Mouse (Mus musculus) embryo, embryonic 9.5 days (tissue): ENCODE data around the gene Mien1.

ENCODE experiments used
- DNase-seq: peaks from one replicate; pipeline ENCODE4 v3.0.0-alpha.2; 2017; ENCODE audit errors: extremely low spot score

Gene Mien1

GRCm38 (mm10) chr11:98428436-98428835 lies 10.4 kb downstream of the Mien1 start:
- DNase-seq: no peak

- DNase-seq: no peak
These were observed 12.2 kb downstream of the Mien1 start for GRCm38 (mm10) chr11:98426592-98426991.

- DNase-seq: no peak
These were observed 19.7 kb downstream of the Mien1 start for GRCm38 (mm10) chr11:98418939-98419547.

- no peak for DNase-seq
These were observed 20.5 kb downstream of the Mien1 start for GRCm38 (mm10) chr11:98418273-98418672.

DNA sequence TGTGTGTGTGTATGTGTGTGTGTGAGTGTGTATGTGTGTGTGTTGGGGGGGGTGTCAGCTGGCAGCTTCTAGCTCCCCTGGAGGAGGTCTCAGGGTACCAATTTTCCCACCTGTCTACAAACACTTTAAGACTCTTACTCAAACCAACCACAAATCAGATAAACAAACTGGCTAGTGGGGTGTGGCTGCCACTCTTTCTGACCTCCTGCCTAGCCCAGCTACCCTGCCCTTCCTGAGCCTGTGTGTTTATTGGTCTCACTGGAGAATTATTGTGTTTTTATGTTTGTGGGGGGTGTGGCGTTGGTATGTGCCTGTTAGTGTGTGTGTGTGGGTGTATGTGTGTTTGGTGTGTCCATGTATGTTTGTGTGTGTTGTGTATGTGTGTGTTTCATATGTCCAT lies 21.7 kb downstream of the Mien1 start:
- no peak for DNase-seq

- DNase-seq: no peak
These were observed 24.6 kb downstream of the Mien1 start for GRCm38 (mm10) chr11:98414162-98414561.

- no peak for DNase-seq
These were observed 25.1 kb downstream of the Mien1 start for GRCm38 (mm10) chr11:98413731-98414130.

DNA sequence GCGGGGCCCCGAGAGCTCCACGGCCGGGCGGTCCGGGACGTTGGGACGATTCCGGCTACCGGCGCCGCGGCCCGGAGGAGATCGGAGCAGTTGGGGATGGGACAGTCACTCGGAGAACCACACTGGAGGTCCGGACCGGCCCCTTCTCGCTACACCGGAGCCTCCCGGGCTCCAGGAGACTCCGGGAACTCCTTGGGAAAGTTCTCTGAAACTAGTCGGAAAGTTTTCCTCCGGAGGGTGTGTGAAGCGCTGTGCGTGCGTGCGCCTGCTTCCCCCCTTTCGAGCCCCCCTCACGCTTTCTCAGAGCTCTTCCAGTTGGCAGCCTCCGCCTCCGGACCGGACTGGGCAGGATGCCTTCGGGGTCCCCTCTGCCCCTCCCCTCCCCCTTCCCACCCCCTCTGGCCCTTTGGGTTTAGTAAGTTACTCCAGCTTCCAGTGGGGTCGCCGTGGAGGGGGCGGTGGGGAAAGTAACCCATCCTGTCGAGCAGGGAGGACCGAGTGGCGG lies 25.9 kb downstream of the Mien1 start:
- peak; percentile 69 for DNase-seq

DNA sequence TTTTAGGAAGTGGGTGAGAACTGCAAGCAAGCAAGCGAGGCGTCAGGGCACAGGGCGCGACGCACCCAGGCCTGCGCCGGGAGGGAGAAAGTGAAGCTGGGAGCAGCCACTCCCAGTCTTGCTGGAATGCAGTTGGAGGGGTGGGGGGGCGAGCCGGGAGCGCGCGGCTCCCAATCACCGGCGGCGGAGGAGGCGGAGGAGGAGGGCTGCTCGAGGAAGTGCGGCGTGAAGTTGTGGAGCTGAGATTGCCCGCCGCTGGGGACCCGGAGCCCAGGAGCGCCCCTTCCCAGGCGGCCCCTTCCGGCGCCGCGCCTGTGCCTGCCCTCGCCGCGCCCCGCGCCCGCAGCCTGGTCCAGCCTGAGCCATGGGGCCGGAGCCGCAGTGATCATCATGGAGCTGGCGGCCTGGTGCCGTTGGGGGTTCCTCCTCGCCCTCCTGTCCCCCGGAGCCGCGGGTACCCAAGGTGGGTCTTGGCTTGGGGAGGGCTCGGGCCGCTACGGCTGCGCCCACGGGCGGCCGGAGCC lies 26.5 kb downstream of the Mien1 start, which contains the start of gene Erbb2:
Gene Erbb2 (plus strand): TSS at position 198 of the 524 bp plus-strand sequence.
- DNase-seq: peak; percentile 87

DNA sequence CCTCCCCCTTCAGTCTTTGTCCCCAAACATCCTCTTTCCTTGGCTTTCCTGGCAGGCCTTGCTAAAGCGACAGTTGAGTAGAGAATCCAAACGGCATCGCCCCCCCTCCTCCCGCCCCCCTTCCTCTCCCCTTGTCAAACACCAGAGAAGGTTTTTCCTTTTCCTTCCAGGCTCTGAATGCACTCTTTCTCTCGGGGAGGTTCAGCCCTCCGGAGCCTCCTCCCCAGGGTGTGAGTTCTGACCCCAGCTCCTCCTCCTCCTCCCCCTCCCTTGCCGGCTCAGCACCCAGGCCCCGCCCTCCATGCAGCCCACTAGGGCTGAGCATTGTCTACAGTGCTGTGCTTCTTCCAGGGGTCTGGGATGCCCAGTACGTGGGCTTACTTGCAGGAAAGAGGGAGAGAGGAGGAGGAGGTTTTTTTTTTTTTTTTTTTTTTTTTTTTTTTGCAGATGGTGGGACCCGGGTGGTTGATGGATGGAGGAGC lies 29.4 kb downstream of the Mien1 start:
- DNase-seq: peak; percentile 62

DNA sequence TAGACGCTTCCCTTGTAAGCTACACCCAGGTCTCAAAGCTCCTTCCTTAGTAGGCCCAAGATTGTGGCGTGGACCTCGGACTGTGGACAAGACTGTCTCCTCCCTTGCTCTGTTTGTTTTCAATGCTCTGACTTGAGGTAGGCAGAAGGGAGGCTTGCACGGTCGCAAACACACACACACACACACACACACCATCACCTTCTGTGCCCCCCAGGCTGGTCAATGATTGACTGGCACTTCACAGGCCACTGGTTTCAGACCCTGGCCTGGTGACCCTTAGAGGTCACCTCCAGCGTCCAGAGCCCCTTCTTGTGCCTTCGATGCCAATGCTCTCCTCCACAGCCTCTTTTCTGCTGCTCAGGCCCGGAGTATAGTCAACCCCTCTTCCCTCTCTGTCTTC lies 29.9 kb downstream of the Mien1 start:
- no peak for DNase-seq

DNA sequence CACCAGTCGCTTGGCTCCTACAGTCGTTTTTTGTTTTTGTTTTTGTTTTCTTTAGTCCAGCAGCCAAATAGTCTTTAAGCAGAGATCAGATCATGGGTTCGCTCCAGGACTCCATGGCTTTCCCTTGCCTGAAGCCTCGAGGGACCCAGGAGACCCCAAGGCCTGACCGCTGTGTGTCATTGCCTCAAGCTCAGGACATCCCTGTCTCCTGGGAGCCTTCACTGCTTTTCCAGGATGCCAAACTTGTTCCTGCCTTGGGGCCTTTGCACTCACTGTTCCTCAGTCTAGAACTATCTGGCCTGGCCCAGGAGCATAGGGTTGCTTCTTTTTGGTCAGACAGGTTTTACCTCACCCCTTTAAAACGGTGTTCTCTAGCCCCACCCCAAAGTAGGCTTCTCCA lies 32.2 kb downstream of the Mien1 start:
- no peak for DNase-seq

DNA sequence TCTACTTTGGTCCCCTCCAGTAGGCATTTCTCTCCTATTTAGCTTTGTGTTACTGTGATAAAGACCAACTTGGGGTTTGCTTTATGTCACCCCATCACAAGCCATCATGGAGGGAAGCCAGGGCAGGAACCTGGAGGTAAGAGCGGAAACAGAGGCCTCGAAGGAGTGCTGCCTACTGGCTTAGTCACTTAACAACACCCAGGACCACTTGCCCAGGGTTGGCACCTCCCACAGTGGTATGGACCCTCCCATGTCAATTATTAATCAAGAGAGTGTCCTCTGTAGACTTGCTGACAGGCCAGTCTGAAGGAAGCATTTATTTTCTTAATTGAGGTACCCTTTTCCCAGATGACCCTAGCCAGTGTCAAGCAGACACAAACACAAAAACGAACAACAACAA lies 38.0 kb downstream of the Mien1 start:
- no peak for DNase-seq

DNA sequence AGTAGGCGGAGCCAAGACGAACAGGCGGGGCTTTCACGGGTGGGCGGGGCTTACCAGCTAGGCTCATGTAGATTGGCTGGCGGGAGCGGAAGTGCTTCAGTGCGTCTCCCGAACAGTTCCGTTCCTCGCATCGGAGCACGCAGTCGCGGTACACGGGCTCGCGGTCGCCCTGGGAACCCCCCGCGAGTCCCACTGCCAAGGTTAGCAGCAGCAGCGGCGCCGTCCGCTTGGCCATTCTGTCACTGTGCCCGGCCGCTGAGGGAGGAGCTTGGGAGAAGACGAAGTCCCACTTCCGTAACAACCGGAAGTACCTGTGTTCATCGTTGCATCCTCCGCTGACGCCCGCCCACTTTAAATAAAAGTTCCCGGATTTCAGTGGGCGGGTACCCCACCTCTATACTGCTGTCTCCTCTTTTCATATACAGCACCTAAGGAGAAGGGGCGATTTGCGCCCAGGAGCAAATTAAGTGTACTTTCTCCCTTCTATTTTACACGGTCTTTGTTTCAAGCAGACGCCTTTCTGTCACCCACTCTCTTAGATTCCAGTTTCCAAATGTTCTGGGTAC lies 38.5 kb downstream of the Mien1 start, which contains the start of gene Pgap3:
Gene Pgap3 (minus strand): TSS at position 330 of the 566 bp plus-strand sequence.
- peak; percentile 93 for DNase-seq

GRCm38 (mm10) chr11:98397946-98398345 lies 40.8 kb downstream of the Mien1 start:
- no peak for DNase-seq

DNA sequence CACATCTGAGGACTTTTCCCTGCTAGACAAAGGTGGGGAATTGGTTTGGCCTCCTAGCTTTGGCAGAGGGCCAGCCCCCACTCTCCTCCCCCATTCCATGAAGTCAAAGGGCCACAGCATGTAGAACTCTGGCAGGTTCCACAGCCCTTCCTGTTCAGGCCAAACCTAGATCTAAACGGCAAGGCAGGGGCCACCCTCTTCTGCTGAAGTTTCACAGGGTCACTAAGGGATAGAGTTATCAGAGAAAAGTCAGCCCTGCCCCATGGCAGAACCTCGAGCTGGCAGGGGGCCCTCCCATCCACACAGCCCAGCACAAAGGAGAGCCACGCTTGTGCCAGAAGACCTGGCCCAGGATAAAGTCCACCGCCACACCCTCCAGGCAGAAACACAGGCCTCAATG lies 43.8 kb downstream of the Mien1 start:
- DNase-seq: no peak

GRCm38 (mm10) chr11:98394301-98394700 lies 44.5 kb downstream of the Mien1 start:
- no peak for DNase-seq

- DNase-seq: no peak
These were observed 45.5 kb downstream of the Mien1 start for GRCm38 (mm10) chr11:98393317-98393716.

DNA sequence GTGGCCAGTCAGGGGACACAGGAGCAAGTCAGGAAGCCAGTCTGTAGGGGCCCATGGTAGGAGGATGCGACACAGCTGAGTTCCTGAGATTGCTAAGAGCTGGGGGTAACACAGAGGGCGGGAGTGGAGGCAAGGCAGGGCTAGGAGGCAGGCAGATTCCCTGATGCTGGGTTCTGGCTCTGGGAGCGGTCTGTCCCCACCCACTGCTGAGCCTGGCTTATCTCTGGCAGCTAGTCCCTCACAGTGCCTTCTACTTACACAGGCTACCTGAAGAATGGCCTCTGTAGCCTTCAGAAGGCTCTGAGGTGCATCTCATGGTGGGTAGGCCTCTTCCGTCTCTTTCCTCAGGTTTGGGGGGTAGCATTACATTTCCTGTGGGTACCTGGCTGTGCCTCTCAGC lies 46.1 kb downstream of the Mien1 start:
- no peak for DNase-seq

- no peak for DNase-seq
These were observed 46.8 kb downstream of the Mien1 start for GRCm38 (mm10) chr11:98392034-98392433.

- DNase-seq: no peak
These were observed 48.6 kb downstream of the Mien1 start for GRCm38 (mm10) chr11:98390141-98390540.

- no peak for DNase-seq
These were observed 49.5 kb downstream of the Mien1 start for GRCm38 (mm10) chr11:98389221-98389780.

- no peak for DNase-seq
These were observed 50.5 kb downstream of the Mien1 start for GRCm38 (mm10) chr11:98388282-98388681.
